Mouse (Mus musculus) gastrocnemius, postnatal 36 days (tissue): ENCODE data around the gene Dgcr6. TPM values are rescaled to one million over a fixed set of nuclear protein-coding genes. Genes with fewer than 3 reads are reported as not detected.

ENCODE experiments used
- DNase-seq, 2 experiments: peaks; one replicate each; pipeline ENCODE4 v3.0.0; 2022
- intact Hi-C: fragments of 180-260 bp; cut with DNase I; formaldehyde crosslinking; loops from one replicate; pipeline ENCODE4 v1.15.1; 2025
- total RNA-seq, 2 experiments: library from RNA; stranded (reverse); gene quantifications; 2 replicates each; pipeline ENCODE4 v1.2.3; 2021

Gene Dgcr6
- total RNA-seq, 2 experiments from 2014 or later = 29.3 to 36.3 TPM

DNA sequence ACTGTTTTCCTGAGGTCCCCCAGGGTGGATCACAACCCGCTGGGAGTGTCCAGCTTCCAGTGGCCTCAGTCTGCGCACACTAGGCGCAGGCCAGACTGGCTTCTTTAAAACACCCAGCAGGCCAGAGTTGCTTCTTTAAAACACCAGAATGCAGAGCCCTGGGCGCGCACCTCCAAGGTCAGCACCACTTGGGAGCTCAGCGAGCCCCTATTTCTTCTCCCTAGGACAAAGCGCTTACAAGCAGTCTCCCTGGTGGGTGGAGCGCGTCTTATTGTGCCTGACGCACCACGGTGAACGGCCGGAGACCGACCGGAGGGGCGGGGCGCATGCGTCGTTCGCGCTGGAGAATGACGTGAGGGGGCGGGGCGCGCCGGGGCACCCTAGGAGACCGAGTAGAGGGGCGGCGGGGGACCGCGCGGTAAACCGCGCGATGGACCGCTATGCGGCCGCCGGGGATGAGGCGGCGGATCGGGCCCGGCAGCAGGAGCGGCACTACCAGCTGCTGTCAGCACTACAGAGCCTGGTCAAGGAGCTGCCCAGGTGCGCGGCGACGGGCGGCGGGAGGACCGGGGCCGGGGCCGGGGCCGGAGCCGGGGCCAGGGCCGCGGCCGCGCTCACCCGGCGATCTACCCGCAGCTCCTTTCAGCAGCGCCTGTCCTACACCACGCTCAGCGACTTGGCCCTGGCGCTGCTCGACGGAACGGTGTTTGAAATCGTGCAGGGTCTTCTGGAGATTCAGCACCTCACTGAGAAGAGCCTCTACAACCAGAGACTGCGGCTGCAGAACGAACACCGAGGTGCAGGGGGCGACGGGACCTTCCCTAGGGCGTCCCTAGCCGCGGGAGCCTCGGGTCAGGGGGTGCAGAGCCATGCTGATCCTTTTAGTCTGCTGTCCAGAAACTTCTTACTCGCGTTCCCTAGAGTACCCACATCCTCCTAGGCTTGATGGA is 13.7 kb downstream of the Dgcr6 start:
- intact Hi-C loops = no loop called here
- DNase-seq = peak; percentile 88

DNA sequence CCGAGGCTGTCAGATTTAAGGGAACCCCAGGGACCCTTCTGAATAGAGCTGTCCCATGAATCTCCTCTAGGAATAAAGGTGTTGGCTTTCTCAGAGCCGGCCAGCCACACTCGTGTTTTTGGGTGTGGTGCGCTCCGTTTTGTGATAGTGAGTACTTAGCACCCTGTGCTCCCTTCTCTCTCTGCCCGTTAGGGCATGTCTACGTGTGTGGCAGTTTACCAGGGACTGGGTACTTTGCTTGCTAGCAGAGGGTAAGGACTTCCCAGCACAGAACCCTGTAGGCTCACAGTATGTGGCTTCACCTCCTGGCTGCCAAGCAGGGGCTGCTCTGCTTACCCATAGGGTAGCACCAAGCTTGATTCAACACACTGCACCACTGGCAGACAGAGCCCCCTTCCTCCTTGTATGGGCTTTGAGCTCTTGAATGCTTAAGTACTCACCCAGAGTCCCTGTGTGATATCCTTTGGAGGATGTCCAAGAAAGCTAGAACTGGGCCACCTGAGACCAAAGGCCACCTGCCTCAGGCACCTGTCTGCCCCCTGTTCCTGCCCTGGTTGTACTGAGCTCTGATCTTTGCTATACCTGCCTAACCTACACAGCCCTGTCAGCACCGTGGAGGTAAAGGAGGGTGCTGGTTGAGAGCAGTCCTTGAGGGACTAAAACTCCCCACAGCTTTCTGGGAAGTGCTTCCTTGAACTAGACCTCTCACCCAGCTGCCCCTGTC is 16.2 kb downstream of the Dgcr6 start:
- DNase-seq = no peak
- intact Hi-C loops = no loop called here

DNA sequence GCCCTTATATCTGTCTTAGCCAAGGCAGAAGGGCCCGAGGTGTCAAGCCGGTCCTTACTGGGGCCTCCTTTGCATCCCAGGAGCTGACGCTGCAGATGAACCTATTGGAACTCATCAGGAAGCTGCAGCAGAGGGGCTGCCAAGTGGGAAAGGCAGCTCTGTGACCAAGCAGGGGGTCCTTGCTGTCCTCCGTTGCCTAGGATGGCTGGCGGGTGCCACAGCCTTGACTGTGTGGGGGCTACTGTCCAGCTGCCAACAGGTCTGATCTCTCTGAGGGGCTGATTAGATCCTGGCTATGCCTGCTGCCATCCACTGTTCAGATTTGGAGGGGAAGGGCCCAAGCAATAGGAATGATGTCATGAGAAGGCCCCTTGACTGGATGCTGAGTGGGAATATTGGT is 18.1 kb downstream of the Dgcr6 start:
- DNase-seq = no peak

DNA sequence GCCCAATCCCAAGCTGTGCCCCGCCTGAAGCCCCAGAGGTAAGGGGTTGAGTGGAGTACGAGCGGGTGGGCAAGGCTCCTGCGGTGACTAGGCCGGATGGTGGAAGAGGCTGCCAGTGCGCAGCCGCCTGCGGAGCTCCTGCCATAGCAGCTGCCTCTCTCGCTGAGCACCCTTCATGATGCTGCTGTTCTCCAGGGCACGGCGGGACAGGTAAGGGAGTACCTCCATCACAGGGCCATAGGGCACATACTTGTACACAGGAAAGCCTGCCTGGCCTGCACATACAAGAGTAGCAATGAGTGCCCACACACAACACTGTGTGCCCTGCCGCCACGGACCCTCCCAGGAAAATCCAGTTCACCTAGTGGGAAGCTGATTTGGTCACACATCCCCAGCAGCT is 19.4 kb downstream of the Dgcr6 start:
- no peak for DNase-seq
- intact Hi-C loops = no loop called here

More for the DNA sequence above, 18.1 kb downstream of the Dgcr6 start:
- intact Hi-C loops = no loop called here

DNA sequence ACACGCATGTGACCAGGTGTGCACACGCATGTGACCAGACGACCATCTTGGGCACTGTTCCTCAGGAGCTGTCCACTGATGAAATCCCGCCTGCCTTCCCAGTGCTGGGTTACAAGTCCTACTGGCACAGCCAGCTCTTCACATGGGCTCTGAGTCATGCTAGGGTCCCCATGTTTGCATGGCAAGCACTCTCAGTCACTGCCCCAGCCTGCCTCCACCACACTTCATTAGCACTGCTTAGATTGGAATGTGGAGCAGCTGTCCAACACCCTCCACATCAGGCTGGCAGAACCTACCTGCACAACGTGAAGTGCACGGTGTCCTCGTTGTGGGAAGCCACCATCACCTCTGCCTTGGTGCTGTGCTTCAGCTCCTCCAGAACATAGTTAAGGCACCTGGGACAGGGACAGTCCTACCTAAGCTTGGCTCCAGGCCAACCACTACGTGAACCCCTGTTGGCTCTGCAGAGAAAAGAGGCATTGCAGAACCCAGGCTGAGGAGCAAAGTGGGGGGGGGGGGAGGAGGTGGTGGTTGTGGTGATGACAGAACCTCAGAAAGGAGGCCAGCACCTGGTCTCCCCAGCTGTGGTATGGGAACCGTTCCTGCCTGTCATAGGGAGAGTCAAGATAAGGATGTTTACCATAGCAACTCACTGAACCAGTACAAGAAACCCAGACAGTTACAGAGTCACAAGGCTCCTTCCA is 20.8 kb downstream of the Dgcr6 start:
- intact Hi-C loops = no loop called here

DNA sequence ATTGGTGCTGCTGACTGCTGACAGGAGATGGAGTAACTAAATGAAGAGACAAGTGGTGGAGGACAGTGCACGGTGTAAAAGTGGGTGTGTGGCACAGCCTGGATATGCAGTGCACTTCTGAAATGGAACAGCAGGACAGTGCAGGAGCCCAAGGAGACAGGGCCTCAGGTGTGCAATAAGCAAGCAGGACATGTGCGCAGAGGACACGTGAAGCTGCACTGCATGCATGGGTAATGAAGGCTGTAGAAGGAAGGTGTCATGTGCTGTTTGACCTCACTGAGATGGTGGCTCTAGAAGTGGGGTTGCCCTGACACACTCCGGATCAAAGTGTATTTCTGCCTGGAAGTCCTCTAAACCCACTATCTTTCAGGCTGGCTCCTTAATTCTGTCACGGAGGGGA is 22.0 kb downstream of the Dgcr6 start:
- no peak for DNase-seq
- intact Hi-C loops = no loop called here

More for the DNA sequence above, 20.8 kb downstream of the Dgcr6 start:
- no peak for DNase-seq

DNA sequence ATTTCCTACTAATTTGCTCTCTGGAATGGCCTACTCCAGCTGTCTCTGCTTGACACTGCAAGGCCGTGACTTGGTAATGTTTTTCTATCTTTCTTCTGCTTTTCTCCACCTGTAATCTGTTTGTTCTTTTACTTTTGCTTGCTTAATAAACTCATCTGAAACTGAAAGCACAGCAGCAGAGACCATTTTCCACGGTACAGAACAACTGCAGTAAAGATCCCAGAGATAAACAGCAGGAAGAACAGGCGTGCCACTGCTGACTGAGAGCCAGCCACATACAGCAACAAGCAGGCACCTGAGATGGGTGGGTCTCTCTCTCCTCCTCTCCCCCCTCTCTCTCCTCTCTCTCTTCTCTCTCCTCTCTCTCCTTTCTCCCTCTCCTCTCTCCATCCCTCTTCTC is 22.5 kb downstream of the Dgcr6 start:
- DNase-seq = no peak
- intact Hi-C loops = no loop called here

DNA sequence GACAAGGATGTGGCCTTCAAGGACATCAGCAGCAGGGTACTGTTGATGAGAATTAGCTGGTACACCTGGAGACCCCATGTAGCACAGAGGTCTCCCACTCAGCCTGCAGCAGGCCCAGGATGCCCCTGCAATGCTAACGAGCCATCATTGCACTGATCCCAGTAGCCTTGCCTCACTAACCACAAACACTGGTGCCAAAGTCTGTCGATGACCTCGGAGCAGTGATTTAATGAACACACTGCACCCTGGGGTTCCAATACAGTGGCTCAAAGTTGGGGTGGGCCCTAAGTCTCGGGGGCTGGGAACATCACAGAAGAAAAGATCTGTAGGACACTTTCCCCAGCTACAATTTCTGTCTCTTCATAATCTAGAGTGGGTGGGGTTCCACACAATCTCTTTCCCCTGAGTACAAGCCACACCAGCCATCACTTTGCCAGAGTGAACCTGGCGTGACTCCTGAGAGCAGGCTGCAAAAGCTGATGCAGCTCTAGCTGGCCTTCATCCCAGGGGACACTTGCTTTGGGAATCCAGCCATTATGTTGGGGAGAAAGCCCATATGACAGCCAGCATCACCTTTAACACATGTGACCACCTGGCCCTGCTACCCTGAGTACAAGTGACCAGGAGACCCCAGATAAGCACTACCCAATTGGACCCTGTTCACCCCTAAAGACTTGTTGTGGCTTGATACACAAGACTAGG is 25.8 kb downstream of the Dgcr6 start:
- intact Hi-C loops = no loop called here
- DNase-seq = no peak

DNA sequence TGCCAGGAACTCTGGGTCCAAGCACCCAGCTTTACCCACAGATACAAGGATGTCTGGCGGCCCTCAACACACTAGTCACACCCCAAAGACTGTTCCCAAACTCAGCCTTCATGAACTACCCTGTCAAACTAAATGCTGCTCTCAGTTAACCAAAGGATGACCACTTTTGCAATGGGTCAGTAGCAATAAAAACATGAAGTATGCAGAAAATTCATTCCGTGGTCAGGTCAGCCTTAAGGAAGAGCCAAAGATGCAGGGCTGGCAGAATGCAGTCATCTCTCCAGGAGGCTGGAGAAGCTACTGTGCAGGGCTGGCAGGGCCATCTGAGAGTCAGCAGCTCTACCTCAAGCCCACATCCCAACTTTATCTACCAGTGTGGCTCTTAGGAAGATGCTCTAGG is 26.6 kb downstream of the Dgcr6 start:
- no peak for DNase-seq
- intact Hi-C loops = no loop called here

DNA sequence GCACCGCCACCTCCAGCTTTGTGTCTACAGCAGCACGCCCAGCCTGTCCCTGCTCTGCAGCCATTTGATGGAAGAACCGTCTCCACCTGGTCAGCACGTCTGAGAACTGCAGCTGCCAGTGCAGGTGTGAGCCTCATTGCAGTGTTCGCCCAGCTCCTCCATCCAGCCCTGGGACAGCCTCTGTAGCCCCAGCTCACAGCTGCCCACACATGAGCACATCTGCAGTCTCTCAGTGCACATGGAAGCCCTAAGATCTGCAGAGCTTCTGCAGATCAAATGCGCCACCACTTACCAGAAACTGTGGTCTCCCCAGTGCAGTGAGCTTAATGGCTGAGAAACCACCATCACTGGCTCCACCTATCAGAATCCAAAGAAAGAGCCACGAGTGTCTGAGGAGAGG is 27.5 kb downstream of the Dgcr6 start:
- no peak for DNase-seq
- intact Hi-C loops = no loop called here

DNA sequence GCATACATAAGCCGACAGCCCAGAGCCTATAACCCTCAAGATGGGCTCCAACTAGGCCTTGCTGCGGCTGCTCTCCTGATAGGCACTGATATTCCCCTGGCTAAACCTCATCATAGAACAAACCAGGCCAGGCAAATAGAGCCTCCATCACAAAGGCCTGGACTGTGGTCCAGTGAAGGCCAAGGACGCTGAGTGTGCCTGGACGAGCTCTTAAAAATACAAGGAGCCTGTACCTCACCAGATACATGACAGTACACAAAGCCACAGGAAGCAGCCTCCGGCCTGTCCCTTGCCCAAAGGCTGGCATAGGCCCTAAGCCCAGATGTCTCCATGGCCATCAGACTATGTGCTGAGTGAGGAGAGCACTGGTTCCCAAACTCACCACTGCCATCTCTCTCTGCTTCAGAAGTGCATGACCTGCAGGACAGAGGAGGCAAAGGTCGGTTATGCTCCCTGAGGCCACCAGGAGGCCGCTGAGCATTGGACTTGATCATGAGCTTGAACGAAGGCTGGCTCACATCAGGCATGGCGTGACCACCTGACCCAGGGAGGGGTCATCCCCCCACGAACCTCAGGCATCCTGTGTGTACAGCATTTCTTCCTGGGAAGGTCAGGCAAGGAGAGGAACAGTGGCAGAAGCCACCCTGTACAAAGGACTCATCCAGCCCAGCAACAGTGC is 28.6 kb downstream of the Dgcr6 start:
- intact Hi-C loops = no loop called here

DNA sequence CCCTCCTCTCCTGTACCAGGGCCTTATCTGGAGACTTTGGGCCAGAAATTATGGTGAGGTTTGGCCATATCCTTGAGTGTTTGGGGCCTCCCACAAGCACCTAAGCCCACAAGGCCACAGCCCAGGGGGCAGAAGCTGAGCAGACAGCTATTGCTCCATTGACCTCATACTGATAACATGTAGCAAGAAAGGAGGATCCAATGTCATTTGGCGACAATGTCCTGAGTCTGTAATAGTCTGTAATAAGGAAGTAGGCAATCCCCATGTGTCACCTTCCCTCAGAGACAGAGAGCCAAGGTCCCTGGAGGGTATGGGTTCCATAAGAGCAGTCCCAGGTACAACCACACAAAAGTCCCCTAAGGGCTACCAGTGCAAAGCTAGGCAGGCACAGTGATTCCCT is 29.6 kb downstream of the Dgcr6 start:
- DNase-seq = no peak

More for the DNA sequence above, 28.6 kb downstream of the Dgcr6 start:
- no peak for DNase-seq

DNA sequence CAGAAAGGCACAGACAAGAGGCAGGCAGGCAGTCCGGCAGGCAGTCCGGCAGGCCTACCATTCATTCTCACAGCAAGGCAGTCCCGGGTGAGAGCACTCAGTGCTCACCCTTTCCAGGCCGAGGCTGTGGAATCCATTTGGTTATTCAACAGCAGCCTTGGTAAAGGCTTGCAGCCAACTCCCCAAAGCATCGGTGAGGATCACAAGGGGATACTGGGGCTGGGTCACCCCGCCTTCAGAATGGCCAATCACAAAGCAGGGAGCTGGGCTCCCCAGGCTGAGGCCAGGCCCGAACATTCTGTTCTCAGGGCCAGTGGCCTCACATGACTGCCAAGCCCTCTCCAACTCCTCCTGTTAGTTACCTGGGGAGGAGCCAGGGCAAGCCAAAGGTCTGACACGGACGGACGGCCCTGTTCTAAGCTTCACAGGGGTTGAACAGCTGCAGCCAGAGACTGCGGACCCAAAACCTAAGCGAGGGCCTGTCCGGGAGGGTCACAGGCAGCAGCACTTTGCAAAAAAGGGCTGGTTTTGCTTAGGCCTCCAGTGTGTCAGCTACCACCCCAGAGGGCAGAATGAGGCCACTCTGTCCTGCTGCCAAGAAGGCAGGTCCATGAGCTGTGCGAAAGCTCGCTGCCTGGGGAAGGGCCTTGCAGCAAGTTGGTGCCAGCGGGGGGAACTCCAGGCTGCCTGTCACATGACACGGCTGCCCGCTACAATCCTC is 30.7 kb downstream of the Dgcr6 start:
- DNase-seq = peak; percentile 39 to 66
- intact Hi-C loops = no loop called here

More for the DNA sequence above, 29.6 kb downstream of the Dgcr6 start:
- intact Hi-C loops = no loop called here

DNA sequence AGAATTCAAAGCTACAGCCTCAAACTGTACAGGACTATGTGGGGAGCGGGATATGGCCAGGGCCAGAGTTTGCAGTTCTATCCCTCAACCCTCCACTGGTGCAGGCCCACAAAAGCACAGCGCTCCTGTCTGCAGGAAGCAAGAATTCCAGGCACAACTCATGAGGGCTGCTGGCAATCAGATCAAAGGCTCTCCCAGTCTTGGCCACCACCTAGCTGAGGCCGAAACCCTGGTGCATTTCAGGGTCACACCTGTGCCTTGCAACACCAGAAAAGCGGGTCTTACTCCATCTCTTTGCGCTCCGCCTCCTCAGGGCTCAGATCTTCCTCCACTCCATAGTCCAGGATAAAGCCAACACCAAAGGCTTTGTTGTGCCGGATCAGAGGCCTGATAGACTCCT is 31.6 kb downstream of the Dgcr6 start:
- no peak for DNase-seq
- intact Hi-C loops = no loop called here

DNA sequence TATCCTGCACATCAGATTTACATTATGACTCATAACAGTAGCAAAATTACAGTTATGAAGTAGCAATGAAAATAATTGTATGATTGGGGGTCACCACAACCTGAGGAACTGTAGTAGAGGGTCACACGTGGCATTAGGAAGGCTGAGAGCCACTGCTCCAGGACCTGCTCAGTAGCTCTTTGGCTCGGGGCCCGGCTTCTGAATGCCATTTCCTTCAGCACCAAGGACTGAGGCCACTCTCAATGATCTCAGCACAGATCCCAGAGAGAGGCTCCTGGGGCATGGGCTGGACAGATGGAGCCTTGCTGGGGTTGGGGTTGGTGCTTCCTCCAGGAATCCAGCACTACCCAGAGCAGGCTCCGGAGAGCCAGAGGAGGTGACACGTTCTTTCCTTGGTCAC is 34.4 kb downstream of the Dgcr6 start:
- intact Hi-C loops = no loop called here
- DNase-seq = no peak

DNA sequence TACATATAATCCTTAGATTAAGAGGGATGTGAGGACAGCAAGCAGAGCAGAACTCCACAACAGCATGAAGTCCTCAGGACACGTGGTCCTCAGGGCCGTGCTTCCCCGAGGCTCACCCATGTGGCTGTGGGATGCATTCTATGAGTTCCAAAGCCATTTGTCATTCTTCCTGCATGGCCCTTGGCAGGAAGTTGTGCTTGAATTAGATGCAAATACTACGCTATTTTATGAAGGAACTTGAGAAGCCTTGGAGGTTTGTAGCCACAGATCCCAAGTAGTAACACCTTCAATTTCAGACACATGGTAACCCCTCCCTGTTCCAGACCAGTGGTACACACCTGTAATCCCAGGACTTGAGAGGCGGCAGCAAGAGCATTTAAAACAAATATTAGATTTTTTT is 43.7 kb downstream of the Dgcr6 start:
- no peak for DNase-seq
- intact Hi-C loops = no loop called here

DNA sequence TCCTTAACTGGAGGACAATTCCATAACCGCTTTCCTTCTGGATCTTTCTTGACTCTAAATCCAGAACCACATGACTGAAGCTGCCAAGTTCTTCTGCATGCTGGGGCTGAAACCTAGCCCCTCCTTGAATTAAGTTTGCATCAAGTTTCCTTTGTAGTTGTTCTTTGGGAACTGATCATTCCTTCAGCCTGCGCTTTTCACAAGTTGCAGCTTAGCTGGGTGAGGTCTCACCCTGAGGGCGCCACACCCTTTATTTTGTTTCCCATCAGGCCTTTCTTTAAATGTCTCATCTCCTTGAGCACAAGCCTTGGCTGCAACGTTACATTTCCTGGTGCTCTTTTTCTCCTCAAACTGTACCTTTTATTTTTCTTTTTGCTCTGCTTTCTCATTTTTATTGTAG is 50.2 kb downstream of the Dgcr6 start:
- intact Hi-C loops = no loop called here
- no peak for DNase-seq

DNA sequence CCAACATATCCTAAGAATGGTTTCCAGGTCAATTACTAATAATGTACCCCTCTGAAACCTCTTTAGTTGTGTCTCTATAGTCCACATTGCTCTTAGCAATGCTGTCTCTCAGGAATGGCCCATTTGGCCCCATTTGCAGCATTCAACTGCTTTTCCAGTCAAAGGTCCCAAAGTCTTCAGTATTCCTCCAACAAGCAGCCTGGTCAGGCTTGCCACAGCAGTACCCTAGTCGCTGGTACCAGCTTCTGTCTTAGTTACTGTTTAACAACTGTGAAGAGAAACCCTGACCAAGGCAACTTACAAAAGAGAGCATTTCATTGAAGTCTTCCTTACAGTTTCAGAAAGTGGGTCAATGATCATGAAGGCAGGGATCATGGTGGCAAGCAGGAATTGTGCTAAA is 50.7 kb downstream of the Dgcr6 start:
- intact Hi-C loops = no loop called here

DNA sequence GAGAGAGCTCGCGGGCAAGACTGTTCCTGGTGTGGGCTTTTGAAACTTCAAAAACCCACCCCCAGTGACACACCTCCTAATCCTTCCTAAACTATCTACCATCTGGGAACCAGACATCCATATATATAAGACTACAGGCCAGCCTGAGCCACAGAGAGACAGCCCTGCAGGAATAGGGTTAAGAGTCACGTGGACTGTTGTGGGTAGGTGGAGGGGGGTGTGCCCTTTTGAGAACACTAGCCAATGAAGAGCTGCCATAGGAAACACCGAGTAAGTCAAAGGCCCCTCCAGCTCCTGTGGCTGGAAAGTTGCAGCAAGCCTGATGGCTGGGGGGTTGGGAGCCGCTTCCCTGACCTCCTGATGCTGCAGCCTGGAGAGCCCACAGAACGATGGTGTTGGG is 51.1 kb downstream of the Dgcr6 start:
- intact Hi-C loops = no loop called here
- no peak for DNase-seq

More for the DNA sequence above, 50.7 kb downstream of the Dgcr6 start:
- no peak for DNase-seq
